Mouse (Mus musculus) lung, postnatal 10 days (tissue): ENCODE results near the gene Gm49510.
A peak's percentile ranks its signal among the peaks of the same experiment; 100 is the strongest.

Experiments
- DNase-seq: peaks from one replicate; pipeline ENCODE4 v3.0.0; 2021

Gene Gm49510

DNA sequence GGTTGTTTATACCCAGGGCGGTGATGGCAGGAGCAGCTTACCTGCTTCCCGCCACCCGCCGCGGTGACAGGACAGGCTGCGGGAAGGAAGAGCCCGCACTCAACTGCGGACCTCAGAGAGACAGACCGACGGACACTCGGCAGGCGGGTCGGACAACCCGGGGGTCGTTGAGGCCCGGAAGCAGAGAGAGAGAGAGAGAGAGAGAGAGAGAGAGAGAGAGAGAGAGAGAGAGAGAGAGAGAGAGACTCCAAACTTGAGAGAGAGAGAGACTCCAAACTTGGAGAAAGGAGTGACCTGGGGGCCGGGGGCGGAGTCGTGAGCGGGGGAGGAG is at the start of gene Gm49510:
Gm49510 (plus strand) TSS at position 259 of the 331 bp plus-strand sequence.
- DNase-seq, result no peak

DNA sequence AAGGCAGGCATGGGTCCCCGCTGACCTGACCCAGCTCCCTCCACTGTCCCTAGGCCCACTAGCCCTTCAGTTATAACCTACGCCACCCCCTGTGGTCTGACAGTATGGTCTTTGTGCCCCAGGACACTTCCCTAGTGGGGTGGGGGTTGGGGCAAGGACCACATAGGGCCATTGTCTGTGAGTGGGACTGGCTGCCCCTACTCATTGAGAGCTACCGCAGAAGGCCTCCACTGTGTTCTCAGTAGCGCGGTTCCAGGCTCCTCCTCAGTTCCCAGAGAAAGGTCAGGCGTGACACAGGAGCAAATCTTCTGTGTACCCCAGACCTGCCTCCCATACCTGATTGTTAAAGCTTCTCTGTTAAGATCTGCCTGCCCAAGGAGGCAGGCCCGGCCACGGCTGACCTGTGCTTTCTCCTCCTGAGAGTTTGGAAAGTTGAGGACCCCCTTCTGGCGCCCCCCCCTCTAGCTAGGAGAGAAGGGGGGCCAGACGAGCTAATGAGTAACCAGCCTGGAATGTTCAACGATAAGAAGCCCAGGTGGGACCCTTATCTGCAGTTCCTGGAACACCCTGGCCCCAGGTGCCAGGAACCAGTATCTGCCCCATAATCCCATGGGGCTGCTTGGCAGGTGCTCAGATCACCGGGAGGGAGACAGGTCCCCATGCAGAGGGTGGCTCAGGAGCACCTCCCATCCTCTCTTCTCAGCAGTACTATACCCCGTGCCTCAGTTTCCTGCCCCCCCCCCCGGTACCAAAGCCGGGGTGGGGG is 49.2 kb upstream of the Gm49510 start:
- peak; percentile 24 for DNase-seq

- DNase-seq, result peak; percentile 34
These were observed 48.5 kb upstream of the Gm49510 start for GRCm38 (mm10) chr15:78850944-78851343.

- peak; percentile 96 for DNase-seq
These were observed 47.8 kb upstream of the Gm49510 start for GRCm38 (mm10) chr15:78851505-78852153.

- DNase-seq, result peak; percentile 52
These were observed 44.0 kb upstream of the Gm49510 start, which contains the start of gene Lgals2 for GRCm38 (mm10) chr15:78855303-78855965. Gene Lgals2 (minus strand): TSS chr15:78855529.

DNA sequence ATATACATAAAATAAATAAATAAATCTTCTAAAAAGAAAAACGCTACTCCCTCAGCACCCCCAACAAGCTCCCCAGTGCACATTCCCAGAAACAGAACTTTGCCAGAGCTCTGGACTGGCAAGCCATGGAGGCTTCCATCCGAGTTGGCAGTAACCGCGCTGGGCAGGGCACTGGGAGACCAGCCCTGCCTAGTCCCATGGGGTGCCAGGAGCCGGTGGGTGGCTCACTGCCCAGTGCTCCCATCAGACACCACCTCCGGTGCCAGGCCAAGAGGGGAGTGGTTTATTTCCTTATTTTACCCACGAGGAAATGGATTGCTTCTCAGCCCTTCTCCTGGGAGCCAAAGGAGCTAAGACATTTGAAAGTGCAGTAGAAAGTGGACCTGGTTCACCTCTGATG is 42.5 kb upstream of the Gm49510 start:
- DNase-seq, result peak; percentile 54

DNA sequence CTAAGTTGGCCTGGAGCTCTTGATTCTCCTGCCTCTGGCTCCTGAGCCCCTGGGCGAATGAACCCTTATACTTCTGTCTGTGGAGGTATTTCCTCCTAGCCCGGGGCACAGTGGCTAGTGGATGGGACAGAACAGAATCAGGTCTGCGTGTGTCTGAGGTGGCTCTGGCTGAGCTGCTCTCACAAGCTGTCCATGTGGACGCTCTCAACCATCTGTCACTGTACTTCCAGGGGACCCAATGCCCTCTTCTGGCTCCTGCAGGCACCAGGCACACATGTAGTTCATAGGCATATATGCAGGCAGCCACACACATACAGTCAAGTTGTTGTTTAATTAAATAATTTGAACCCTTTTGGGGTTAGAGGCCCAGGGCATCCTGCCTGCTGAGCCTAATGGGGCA is 40.2 kb upstream of the Gm49510 start:
- DNase-seq, result no peak

GRCm38 (mm10) chr15:78859714-78860113 is 39.8 kb upstream of the Gm49510 start:
- peak; percentile 67 for DNase-seq

DNA sequence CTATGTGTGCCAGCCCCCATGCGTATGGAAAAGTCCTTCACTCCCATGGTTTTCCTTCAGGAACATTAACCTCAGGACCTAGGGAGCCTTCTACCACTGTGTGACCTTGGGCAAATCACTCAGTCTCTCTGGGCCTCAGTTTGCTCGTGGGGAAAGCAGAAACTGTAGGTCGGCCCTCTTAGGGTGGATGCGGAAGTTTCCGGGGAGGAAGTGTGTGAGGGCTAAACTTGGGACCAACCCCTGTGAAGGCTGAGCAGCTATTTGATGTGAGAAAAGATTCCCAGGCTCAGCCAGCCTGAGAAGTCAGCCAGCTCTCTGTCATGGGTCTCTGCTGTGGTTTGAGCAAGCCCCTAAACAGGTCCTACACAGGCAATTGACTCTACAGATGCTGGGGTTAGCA is 37.2 kb upstream of the Gm49510 start:
- DNase-seq, result no peak

DNA sequence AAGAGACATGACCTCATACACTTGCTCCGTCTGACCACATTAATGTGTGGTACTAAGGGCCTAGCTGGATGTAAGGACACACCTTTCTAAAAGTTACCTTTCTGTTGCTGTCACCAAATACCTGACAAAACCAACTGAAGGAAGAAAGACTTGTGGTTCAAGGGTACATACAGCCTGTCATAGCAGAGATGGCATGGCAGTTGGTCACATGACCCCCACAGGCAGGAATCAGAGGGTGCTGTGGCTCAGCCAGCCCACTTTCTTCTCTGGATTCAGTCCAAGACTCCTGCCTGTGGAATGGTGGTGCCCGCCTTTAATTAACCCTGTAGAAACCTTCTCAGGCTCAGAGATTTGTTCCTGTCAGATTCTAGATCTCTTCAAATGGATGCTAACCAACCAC is 36.3 kb upstream of the Gm49510 start:
- no peak for DNase-seq

GRCm38 (mm10) chr15:78863852-78864253 is 35.6 kb upstream of the Gm49510 start:
- DNase-seq, result peak; percentile 75

DNA sequence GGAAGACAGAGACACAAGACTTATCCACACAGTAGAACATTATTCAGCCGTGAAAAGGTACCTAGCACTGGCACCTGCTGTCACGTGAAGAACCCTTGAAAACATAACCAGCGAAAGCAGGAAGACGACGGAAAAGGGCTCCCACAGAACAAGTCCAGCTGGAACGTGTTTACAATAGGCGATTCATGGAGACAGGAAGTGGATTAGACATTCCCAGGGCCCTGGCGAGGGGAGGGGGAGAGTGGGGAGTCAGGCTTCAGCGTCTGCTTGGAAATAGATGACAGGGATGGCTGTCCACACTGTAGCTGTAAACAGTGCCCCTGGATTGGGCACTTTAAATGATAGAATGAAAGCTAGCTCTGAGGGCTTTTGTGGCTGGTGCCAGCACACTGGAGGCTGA is 31.1 kb upstream of the Gm49510 start:
- DNase-seq, result peak; percentile 93

DNA sequence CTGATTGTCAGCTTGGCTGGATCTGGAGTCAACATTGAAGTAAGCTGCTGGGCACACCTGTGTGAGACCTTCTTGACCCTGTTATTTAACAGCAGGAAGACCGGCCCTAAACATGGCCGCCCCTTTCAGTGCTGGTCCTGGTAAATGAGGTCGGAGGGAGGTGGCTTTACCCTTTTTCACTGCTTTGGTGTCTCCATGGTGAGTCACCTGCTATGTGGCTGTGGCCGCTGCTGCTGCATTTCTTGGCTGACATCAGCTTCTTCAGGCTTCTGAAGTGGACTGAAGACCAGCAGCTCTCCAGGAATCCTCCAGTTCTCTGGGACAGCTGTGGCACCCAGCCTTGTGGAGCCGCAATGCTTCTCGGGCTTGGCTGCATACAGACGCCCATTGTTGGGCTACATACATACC is 30.6 kb upstream of the Gm49510 start:
- DNase-seq, result peak; percentile 57

DNA sequence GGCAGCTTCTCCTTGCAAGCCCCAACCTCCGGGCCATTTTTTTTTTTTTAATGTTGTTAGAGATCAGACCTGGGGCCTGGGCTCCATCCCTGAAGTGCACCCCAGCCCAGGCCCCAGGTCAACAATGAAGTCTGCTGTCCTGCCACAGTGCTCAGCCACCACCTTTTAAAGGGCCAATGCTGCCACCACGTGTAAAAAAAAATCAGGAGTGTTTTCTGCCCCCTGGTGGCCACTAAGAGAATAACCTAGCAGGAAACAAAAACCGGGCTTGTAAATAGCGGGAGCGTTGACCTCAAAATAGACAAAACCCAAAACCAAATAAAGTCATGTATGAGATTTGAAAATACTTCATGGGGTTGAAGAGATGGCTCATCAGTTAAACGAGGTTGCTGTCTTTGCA is 29.7 kb upstream of the Gm49510 start:
- peak; percentile 64 for DNase-seq

DNA sequence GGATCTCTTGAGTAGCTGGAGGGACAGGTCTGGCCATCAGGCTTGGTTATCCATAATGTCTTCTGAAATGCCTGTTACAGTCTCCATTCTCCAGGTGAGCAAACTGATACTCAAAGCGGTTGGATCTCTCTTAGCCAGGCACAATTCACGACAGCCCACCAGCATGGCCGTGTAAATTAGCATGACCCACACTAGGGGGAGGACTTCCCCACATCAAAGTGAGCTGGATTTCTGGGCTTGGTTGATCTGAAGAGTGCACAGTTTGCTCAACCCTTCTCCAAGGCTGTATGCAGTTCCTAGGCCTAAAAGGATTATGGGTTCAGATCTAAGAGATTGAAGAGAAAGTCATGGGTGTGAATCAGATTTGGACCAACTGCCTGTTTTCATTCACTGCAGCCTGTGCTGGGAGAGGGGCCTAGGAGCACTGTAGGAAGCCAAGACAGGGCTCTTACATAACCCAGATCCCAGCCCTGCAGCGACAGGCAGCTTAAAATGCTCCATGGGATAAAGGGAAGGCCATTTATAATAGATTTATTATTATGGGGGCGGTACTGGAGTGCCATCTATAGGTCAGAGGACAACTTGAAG is 27.4 kb upstream of the Gm49510 start:
- peak; percentile 35 for DNase-seq

DNA sequence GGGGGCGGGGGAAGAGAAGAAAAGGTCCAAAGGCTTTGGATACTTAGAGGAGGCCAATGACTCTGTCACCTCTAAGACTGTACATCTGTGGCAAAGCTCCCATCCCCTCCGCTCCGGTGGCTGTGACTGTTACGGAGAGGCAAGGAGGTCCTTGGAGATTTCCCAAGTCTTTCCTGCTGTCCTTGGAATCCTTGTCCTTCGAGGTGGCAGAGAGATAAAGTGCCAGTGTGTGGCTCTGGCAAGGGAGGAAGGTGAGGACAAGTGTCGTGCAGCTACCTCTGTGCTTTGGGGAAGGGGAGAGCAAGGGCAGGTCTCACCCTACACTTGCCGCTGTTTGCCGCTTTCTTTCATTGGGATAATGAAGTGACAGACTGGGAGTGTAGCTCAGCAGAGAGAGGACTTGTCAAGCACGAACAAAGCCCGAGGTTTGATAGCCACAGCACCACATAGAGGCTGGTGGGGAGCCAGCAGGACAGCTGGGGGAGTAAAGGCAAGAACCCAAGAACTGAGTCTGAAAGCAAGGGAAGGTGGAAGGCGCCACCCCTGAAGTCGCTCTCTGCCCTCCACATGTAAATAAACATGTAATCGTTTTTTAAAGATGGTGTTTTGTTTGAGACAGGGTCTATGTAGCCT is 25.5 kb upstream of the Gm49510 start:
- DNase-seq, result peak; percentile 61

GRCm38 (mm10) chr15:78874989-78875388 is 24.5 kb upstream of the Gm49510 start:
- DNase-seq, result no peak

GRCm38 (mm10) chr15:78875537-78875936 is 23.9 kb upstream of the Gm49510 start:
- DNase-seq, result no peak

- peak; percentile 96 for DNase-seq
These were observed 23.2 kb upstream of the Gm49510 start for GRCm38 (mm10) chr15:78876258-78876696.

DNA sequence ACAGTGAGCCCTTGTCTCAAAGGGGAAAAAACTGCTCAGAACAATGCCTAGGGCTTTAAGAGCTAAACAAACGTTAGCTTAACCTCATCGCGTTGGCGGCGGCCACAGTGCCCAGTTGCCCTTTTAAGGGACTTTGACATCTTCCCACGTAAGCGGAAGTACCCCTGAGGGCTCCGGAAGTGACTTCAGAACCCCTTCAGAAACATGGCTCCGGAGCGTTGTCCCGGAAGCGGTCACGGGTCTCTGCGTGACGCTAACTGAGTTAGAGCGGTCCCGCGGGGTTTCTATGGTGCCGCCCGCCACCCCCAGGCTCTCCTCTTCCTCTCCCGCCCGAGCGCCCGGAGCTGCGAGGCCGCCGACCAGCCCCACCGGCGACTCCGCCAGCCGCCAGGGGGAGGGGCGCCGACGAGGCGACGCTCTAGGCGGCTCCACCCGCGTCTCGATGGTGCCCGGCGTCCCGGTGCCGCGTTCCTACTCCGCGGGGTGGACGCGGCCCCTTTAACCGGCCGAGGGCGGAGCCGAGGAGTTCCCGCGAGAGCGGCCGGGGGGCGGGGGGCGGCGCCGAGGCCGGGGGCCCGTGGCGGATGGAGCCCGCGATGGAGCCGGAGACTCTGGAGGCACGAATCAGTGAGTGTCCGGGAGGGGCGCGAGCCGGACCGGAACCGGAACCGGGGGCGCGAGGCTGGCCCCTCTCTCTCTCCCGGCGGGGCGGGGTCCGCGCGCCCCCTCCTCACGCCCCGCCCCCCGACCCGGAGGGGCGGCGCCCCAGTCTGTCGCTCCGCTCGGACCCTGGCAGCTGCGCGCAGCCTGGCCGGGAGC is 22.3 kb upstream of the Gm49510 start, which contains the start of gene Gga1:
Gga1 (plus strand) TSS at position 200 of the 819 bp plus-strand sequence.
- DNase-seq, result peak; percentile 97

DNA sequence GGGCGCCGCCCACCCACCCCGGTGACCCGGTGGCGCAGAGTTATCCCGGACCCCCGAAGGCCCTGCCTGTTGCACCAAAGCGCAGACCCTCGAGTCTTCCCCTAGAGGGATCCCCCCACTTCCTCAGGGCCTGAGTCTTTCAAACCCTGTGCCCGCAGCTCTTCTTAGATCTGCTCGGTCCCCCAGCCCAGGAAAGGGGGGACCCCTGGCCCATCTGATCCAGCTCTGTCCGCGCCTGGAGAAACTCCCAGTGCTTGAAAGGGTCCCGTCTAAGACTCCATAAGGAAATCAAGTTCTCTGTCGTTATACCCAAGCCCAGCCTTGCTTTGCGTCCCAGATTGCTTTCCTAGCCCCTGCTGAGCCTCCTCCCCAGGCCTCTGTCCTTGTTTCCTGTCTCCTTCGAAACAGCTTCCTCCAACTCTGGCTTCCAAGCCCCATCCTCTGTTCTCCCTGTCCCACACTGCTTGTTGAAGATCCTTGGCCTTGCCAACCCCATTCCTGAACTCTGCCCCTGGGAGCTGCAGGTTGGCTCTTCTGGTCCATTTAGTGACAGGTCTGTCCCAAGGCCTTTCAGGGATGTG is 21.6 kb upstream of the Gm49510 start:
- peak; percentile 48 for DNase-seq
